Comparison of ENCODE assay signal across 8 mouse cellular contexts in the genomic region with DNA sequence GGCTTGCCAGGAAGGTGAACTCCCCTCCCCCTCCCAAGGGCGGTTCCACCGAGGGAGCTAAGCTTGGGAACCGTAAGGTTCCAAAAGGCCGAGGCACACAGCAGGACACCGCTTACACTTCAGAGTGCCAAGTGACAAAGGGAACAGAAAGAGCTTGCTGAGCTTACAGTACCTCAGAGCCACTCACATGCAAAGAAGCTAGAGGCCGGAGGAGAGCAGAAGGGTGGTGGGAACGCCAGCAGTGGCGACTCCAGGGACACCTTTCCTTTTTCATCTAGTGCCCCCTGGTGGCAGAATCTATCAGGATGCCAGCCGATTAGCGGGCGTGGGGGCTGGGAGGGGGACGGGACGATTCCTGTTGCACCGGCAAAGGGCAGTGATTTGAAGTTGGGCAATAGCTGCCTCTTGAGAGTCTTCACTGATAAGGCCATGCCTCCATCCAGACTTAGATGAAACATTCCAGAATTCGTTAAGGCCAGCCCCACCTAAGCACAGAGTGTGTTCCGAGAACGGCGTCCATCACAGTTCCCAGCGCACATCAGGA. TPM values are rescaled to one million over a fixed set of nuclear protein-coding genes. Genes with fewer than 3 reads are reported as not detected.
DNase-seq lines count a peak whose midpoint lies in the region; ATAC-seq and TF ChIP-seq lines count a peak whose summit lies in the region.

No protein-coding gene starts in this region.

- H3K4me1 ChIP-seq in cortical plate, adult 2 months (ENCODE audit: control insufficient read depth, insufficient read depth, low read length), result no peaks in the 10 kb centered on the region; the same call in 1 of the 2 replicates
- peaks cover 4% of the 10 kb centered on the region for H3K4me1 ChIP-seq in heart, adult 2 months (ENCODE audit: control insufficient read depth, insufficient read depth, low read length)
- peaks cover 13% of the 10 kb centered on the region for H3K4me1 ChIP-seq in liver, embryonic 13.5 days (replicated peaks)

- H3K9ac ChIP-seq in heart, adult 2 months (ENCODE audit: low read depth, low read length), result no peak overlapping the region
- H3K9ac ChIP-seq in liver, embryonic 13.5 days, result no peak overlapping the region

- no peaks in the 10 kb centered on the region for H3K79me2 ChIP-seq in heart, adult 2 months (replicated peaks; ENCODE audit: control insufficient read depth, insufficient read depth, low read length)

- H3K27me3 ChIP-seq in heart, adult 2 months (ENCODE audit: control insufficient read depth, insufficient read depth, low read length), result no peaks in the 10 kb centered on the region
- peaks cover 67% of the 10 kb centered on the region for H3K27me3 ChIP-seq in liver, embryonic 13.5 days

- H3K36me3 ChIP-seq in heart, adult 2 months (ENCODE audit: control insufficient read depth, insufficient read depth, low read length), result no peaks in the 10 kb centered on the region
- no peaks in the 10 kb centered on the region for H3K36me3 ChIP-seq in liver, embryonic 13.5 days

- intact Hi-C loops in heart, adult 2 months (cut with DNase I), result loop anchor here (2.0 to 5.0 kb wide), 2 partner anchors 262 to 999 kb away; no protein-coding TSS in a partner anchor

- peak overlapping the region; percentile 27 for H3K4me3 ChIP-seq in cortical plate, adult 2 months (ENCODE audit: insufficient read depth, low read length)
- H3K4me3 ChIP-seq in heart, adult 2 months, result peak overlapping the region; percentile 16; the same call in 1 of the 2 replicates
- peak overlapping the region; percentile 8; the same call in 1 of the 2 replicates for H3K4me3 ChIP-seq in liver, embryonic 13.5 days (replicated peaks)

- H3K9me3 ChIP-seq in liver, embryonic 13.5 days (replicated peaks), result no peaks in the 10 kb centered on the region

- no peak for TF ChIP-seq POLR2A in cortical plate, adult 2 months (IDR thresholded peaks at IDR 0.05; ENCODE audit: extremely low read depth, insufficient read depth, low read length)
- TF ChIP-seq POLR2A in heart, adult 2 months (IDR thresholded peaks at IDR 0.05; ENCODE audit: insufficient read depth, low read depth, low read length), result no peak

- TF ChIP-seq EP300 in heart, adult 2 months (IDR thresholded peaks at IDR 0.05; ENCODE audit: insufficient read depth, low read depth, low read length), result no peak

- H3K27ac ChIP-seq in cortical plate, adult 2 months (ENCODE audit: insufficient read depth, low read length), result no peak overlapping the region
- H3K27ac ChIP-seq in heart, adult 2 months, result peak overlapping the region; percentile 28; the same call in 1 of the 2 replicates
- no peak overlapping the region for H3K27ac ChIP-seq in liver, embryonic 13.5 days

- peak; percentile 65 for TF ChIP-seq CTCF in cortical plate, adult 2 months (IDR thresholded peaks at IDR 0.05; ENCODE audit: extremely low read depth, insufficient read depth, low read length)
- TF ChIP-seq CTCF in heart, adult 2 months (IDR thresholded peaks at IDR 0.05), result peak; percentile 76

- peak; percentile 46 for DNase-seq in A20 (ENCODE audit: low read depth, low spot score)
- peak; percentile 72 to 82 for DNase-seq in adrenal gland, adult 18-20 months (ENCODE audit: low spot score in 2 of 2)
- peak; percentile 70 to 76 for DNase-seq in heart, adult 2 months
- DNase-seq in kidney, adult 18-20 months, result peak; percentile 76
- no peak for DNase-seq in liver, embryonic 13.5 days
- peak; percentile 52 for DNase-seq in naive thymus-derived CD4-positive, alpha-beta T cell, adult 2 months (ENCODE audit: low read depth)
- peak; percentile 78 for DNase-seq in thymus, postnatal 4 days

- H3K4me2 ChIP-seq in liver, embryonic 13.5 days, result peak overlapping the region; percentile 43

- WGBS in heart, adult 2 months, result 7% methylated on average over 19 of the region's 19 CpGs
- WGBS in liver, embryonic 13.5 days (ENCODE audit: insufficient replicate concordance), result 6% methylated on average over 19 of the region's 19 CpGs

- no peak for ATAC-seq in liver, embryonic 13.5 days (ENCODE audit: low read depth)

RNA-seq across cellular contexts. Expression of a gene that starts 24.3 kb away (rescaled TPM):
- 10 to 100 TPM in 1 of 2 experiments, 1 to 10 TPM in 1; 8.1 to 12.1 TPM for total RNA-seq in adrenal gland, adult 18-20 months (2021)
- 29.4 and 30.2 TPM in 2 replicates for polyA plus RNA-seq in cortical plate, adult 2 months (2012; rRNA removed)
- total RNA-seq in heart, adult 2 months (2021), result 10 to 100 TPM; 54.6 to 83.7 TPM
- polyA plus RNA-seq in heart, adult 2 months (2012; rRNA removed), result 27.4 and 28.7 TPM in 2 replicates
- polyA plus RNA-seq in liver, embryonic 13.5 days (2015; fragmentation: Nextera tagmentation; extraction: Ambion mirVana), result 0.23 and 0.31 TPM in 2 replicates

Comparison
In these comparisons a context has a peak if more than half of its experiments do, and no peak if none do; other contexts are left out.
1. RNA of a gene that starts 24.3 kb away (polyA plus RNA-seq): 29.4 to 30.2 TPM in cortical plate, adult 2 months and 27.4 to 28.7 TPM in heart, adult 2 months; 0.23 to 0.31 TPM in liver, embryonic 13.5 days; every median in the first group is over 10 times any median in the second.
2. Peak in every context shown above with its lines, with median percentiles within 50 percentile points of each other: H3K4me3 ChIP-seq.